Mouse (Mus musculus) G1E (cell line): ENCODE measurements at regions not wholly inside any gene's neighbourhood (a gene's known extent, or its start where the extent isn't known, plus 50 kb on each side); places are given as distances from the start of the nearest gene placed in this dataset.

Source experiments
- CTCF ChIP-seq: IDR thresholded peaks from 2 replicates; pipeline ENCODE4 v1.5.1; 2012; ENCODE audit warnings: low read depth, low read length, inconsistent platforms, mixed read lengths
- GATA1 ChIP-seq: IDR thresholded peaks from 2 replicates; pipeline ENCODE4 v1.6.1; 2012; ENCODE audit warnings: borderline replicate concordance, low read length, inconsistent platforms, mixed read lengths
- GATA2 ChIP-seq: IDR thresholded peaks from 2 replicates; pipeline ENCODE4 v1.6.1; 2012; ENCODE audit warnings: low read depth, low read length, inconsistent platforms, borderline replicate concordance
- POLR2AphosphoS5 ChIP-seq: IDR thresholded peaks from 2 replicates; pipeline ENCODE4 v1.6.1; 2012; ENCODE audit warnings: low read depth, low read length, inconsistent platforms; ENCODE audit not compliant: insufficient replicate concordance
- TAL1 ChIP-seq: conservative IDR thresholded peaks from 2 replicates; pipeline ENCODE4 v1.6.1; 2012; ENCODE audit warnings: low read depth, low read length, inconsistent platforms, mixed read lengths

GRCm38 (mm10) chr8:126867121-126867988 lies 78.3 kb downstream of the Tomm20 start:
- no peak for TF ChIP-seq CTCF
- no peak for TF ChIP-seq TAL1
- TF ChIP-seq GATA1, result no peak
- no peak for TF ChIP-seq POLR2AphosphoS5
- no peak for TF ChIP-seq GATA2
